Mouse (Mus musculus): ENCODE results near the gene Tmem79.
"Not testable (repeated sequence)": the region's sequence is repeated elsewhere in the genome, so short reads cannot be mapped to it uniquely, and the experiment has no call there.

DNA sequence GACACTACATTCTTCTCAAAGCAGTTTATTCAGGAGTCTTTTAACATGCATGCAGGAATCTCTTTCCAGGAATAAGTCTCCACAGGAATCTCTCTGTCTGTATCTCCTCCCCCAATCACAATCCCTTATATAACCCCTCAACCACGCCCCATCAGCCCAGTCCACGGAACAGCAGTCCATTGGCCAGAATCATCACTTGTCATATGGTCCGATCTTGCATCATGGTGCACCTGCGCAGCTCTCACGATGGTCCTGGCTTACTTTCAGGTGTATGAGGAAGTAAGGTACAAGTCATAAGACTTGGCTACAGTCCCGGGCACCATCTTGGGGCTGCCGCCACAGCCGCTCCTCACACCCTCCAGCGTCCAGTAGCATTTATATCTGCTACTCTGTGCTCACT is 36.7 kb upstream of the Tmem79 start, which contains the start of gene Bglap3:
- TF ChIP-seq POLR2A, RAD21 (IDR thresholded peaks at IDR 0.05; ENCODE audit: low read depth, low read length): not testable (repeated sequence)

All from CH12.LX (cell line).